Mouse (Mus musculus) testis, adult 2 months (tissue): ENCODE measurements around the gene Lypd9.

ENCODE experiments used
- CTCF ChIP-seq: fragments of 200-500 bp; IDR thresholded peaks from 2 replicates; pipeline ENCODE4 v1.5.1; 2012; ENCODE audit warnings: low read depth, mild to moderate bottlenecking, inconsistent platforms, low read length, moderate library complexity; ENCODE audit not compliant: control insufficient read depth, insufficient read depth, insufficient replicate concordance
- POLR2A ChIP-seq: fragments of 200-500 bp; IDR thresholded peaks from 2 replicates; pipeline ENCODE4 v1.6.1; 2012; ENCODE audit warnings: low read depth, mild to moderate bottlenecking, inconsistent platforms, low read length, moderate library complexity; ENCODE audit not compliant: control insufficient read depth

GRCm38 (mm10) chr11:58437866-58438265 lies 14.9 kb downstream of the Lypd9 start:
- no peak for TF ChIP-seq CTCF
- no peak for TF ChIP-seq POLR2A
